Mouse (Mus musculus): ENCODE measurements around the gene Traf1. TPM values are rescaled to one million over a fixed set of nuclear protein-coding genes. Genes with fewer than 3 reads are reported as not detected.

Gene Traf1
- total RNA-seq, 4 experiments from 2014 or later, result 2.2 to 5.8 (median 3.3) TPM

- DNase-seq, result no peak
Measured at GRCm38 (mm10) chr2:34940246-34940645, 21.3 kb downstream of the Traf1 start.

GRCm38 (mm10) chr2:34938269-34939208 is 23.0 kb downstream of the Traf1 start:
- no peak for DNase-seq

GRCm38 (mm10) chr2:34937460-34937859 is 24.1 kb downstream of the Traf1 start:
- DNase-seq, result no peak

GRCm38 (mm10) chr2:34927320-34927719 is 34.3 kb downstream of the Traf1 start:
- no peak for DNase-seq

- no peak for DNase-seq
Measured at GRCm38 (mm10) chr2:34922729-34923128, 38.8 kb downstream of the Traf1 start.

GRCm38 (mm10) chr2:34920144-34920543 is 41.4 kb downstream of the Traf1 start:
- DNase-seq, result no peak

GRCm38 (mm10) chr2:34915103-34915502 is 46.5 kb downstream of the Traf1 start:
- no peak for DNase-seq

- no peak for DNase-seq
Measured at GRCm38 (mm10) chr2:34914823-34915082, 46.8 kb downstream of the Traf1 start.

- DNase-seq, result no peak
Measured at GRCm38 (mm10) chr2:34914069-34914822, 47.3 kb downstream of the Traf1 start.

GRCm38 (mm10) chr2:34913218-34914068 is 48.1 kb downstream of the Traf1 start, which contains the start of gene Phf19:
Gene Phf19, minus strand, starts transcription at chr2:34914026.
- DNase-seq, result no peak

- no peak for DNase-seq
Measured at GRCm38 (mm10) chr2:34912613-34913012, 49.0 kb downstream of the Traf1 start.

- DNase-seq, result no peak
Measured at GRCm38 (mm10) chr2:34911871-34912270, 49.7 kb downstream of the Traf1 start.

GRCm38 (mm10) chr2:34909719-34910118 is 51.9 kb downstream of the Traf1 start:
- no peak for DNase-seq

- DNase-seq, result peak; percentile 38
Measured at GRCm38 (mm10) chr2:34906861-34907604, 54.5 kb downstream of the Traf1 start.

- DNase-seq, result no peak
Measured at GRCm38 (mm10) chr2:34906426-34906825, 55.1 kb downstream of the Traf1 start.

GRCm38 (mm10) chr2:34904849-34905542 is 56.6 kb downstream of the Traf1 start:
- peak; percentile 99 for DNase-seq

- no peak for DNase-seq
Measured at GRCm38 (mm10) chr2:34903652-34904405, 57.7 kb downstream of the Traf1 start.

GRCm38 (mm10) chr2:34903191-34903590 is 58.4 kb downstream of the Traf1 start:
- DNase-seq, result no peak

- no peak for DNase-seq
Measured at GRCm38 (mm10) chr2:34902731-34903130, 58.8 kb downstream of the Traf1 start.

- no peak for DNase-seq
Measured at GRCm38 (mm10) chr2:34901726-34902125, 59.8 kb downstream of the Traf1 start.

GRCm38 (mm10) chr2:34900412-34900811 is 61.2 kb downstream of the Traf1 start:
- DNase-seq, result peak; percentile 43

Measured in adrenal gland, adult 8-10 months (tissue).